Mouse (Mus musculus) limb, embryonic 14.5 days (tissue): ENCODE results near the gene Erp44. TPM values are rescaled to one million over a fixed set of nuclear protein-coding genes. Genes with fewer than 3 reads are reported as not detected.

Experiments used
- ATAC-seq: fragments of 200-750 bp; cut with Nextera tagmentation; 2 replicates; pipeline ENCODE4 v1.8.0; 2017; ENCODE audit warnings: low read depth, moderate number of reproducible peaks, moderate TSS enrichment; ENCODE audit not compliant: low FRiP score
- DNase-seq: peaks from one replicate; pipeline ENCODE4 v3.0.0-alpha.2; 2015; ENCODE audit warnings: low spot score
- H3K27ac ChIP-seq: fragments of 300-500 bp; sonication (generic); replicated peaks from 2 replicates; pipeline ENCODE4 v1.5.1; 2014; ENCODE audit warnings: low read depth, mild to moderate bottlenecking, low read length, moderate library complexity, mixed read lengths
- H3K27me3 ChIP-seq: fragments of 300-500 bp; sonication (generic); 2 replicates; pipeline ENCODE4 v1.6.1; 2014; ENCODE audit warnings: low read length, mixed read lengths; ENCODE audit not compliant: control insufficient read depth, insufficient read depth
- H3K36me3 ChIP-seq: fragments of 300-500 bp; sonication (generic); 2 replicates; pipeline ENCODE4 v1.6.1; 2014; ENCODE audit warnings: mild to moderate bottlenecking, low read length, moderate library complexity, mixed read lengths; ENCODE audit not compliant: control insufficient read depth, insufficient read depth
- H3K4me1 ChIP-seq: fragments of 300-500 bp; sonication (generic); 2 replicates; pipeline ENCODE4 v1.6.1; 2014; ENCODE audit warnings: antibody characterized with exemption, low read length, mixed read lengths; ENCODE audit not compliant: control insufficient read depth, insufficient read depth
- H3K4me2 ChIP-seq: fragments of 300-500 bp; sonication (generic); replicated peaks from 2 replicates; pipeline ENCODE4 v1.6.1; 2014; ENCODE audit warnings: low read depth, mild to moderate bottlenecking, low read length, moderate library complexity; ENCODE audit not compliant: severe bottlenecking
- H3K4me3 ChIP-seq: fragments of 300-500 bp; sonication (generic); replicated peaks from 2 replicates; pipeline ENCODE4 v1.5.1; 2014; ENCODE audit warnings: low read length
- H3K9ac ChIP-seq: fragments of 300-500 bp; sonication (generic); 2 replicates; pipeline ENCODE4 v1.6.1; 2014; ENCODE audit warnings: mild to moderate bottlenecking, low read depth, low read length, moderate library complexity; ENCODE audit not compliant: severe bottlenecking
- H3K9me3 ChIP-seq: fragments of 300-500 bp; sonication (generic); 2 replicates; pipeline ENCODE4 v1.6.1; 2016; ENCODE audit warnings: low read length; ENCODE audit not compliant: control insufficient read depth
- POLR2A ChIP-seq: fragments of 200-500 bp; IDR thresholded peaks from 2 replicates; pipeline ENCODE4 v1.8.0; 2012; ENCODE audit warnings: inconsistent platforms, mild to moderate bottlenecking, moderate library complexity, borderline replicate concordance; ENCODE audit not compliant: insufficient read depth, insufficient read length; ENCODE audit errors: extremely low read depth
- WGBS: fragments of 180-500 bp; shearing (Covaris S2); extraction: QIAGEN DNeasy Blood & Tissue Kit; methylation state at CpG from one replicate; pipeline ENCODE4 v1.1.7; 2014; 5-methylcytosine and 5-hydroxymethylcytosine counted together
- polyA plus RNA-seq, 2 experiments: library from polyadenylated mRNA; depleted of rRNA in 1 of 2; stranded (reverse) in 1 of 2; unstranded in 1 of 2; fragments of >200 nt; fragmentation: Nextera tagmentation in 1 of 2; extraction: Ambion mirVana in 1 of 2; gene quantifications; 2 replicates each; pipeline versions ENCODE4 v1.2.1 to v1.2.3; 2012 to 2014

Gene Erp44
- polyA plus RNA-seq, 2 experiments = 44.9 to 84.6 TPM

DNA sequence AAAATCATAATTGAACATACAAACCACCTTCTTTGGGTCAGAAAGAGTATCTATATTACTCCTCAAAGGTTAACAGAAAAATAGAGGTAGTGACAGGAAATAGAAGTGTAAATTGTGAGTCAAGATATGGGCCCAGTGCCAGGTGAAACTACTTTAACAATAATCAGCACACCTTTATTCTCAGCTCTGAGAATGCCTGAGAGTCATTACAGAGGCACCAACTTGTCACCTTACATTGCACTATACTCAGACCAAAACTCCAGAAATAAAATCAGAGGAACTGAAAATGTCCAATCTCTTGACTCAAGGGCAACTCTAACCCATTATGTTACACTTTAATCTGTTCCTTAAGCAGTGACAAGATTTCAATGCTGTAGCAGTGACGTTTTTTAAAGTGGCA, 11.2 kb downstream of the Erp44 start:
- no peak overlapping the region for H3K27ac ChIP-seq

DNA sequence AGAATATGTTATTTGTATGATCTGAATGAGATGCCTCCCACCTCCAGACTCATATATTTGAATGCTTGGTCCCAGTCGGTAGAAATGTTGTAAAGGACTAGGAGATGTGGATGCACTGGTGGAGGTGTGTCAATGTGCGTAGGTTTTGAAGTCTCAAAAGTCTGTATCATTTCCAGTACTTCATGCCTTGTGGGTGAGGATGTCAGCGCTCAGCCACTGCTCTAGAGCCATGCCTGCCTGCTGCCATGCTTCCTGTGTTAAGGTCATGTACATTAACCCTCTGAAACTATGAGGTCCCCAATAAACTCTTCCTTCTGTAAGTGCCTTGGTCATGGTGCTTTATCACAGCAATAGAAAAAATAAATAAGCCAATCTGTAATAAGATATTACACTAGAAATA, 11.7 kb downstream of the Erp44 start:
- no peak for TF ChIP-seq POLR2A
- Histone ChIP-seq H3K4me2 (no peak overlapping the region), H3K9me3 (no peaks in the 10 kb centered on the region), H3K27me3 (no peaks in the 10 kb centered on the region), H3K36me3 (no peaks in the 10 kb centered on the region), H3K9ac (no peak overlapping the region), H3K4me1 (no peaks in the 10 kb centered on the region), H3K27ac (no peak overlapping the region), H3K4me3 (no peak overlapping the region)
- no peak for ATAC-seq
- no peak for DNase-seq
- WGBS = 82% methylated on average over 3 of the region's 3 CpGs

More for the DNA sequence above, 11.2 kb downstream of the Erp44 start:
- no peak for TF ChIP-seq POLR2A
- H3K36me3 ChIP-seq = no peaks in the 10 kb centered on the region
- WGBS = 88% methylated on average over 1 of the region's 1 CpGs
- H3K4me1 ChIP-seq = no peaks in the 10 kb centered on the region
- no peaks in the 10 kb centered on the region for H3K27me3 ChIP-seq
- no peak overlapping the region for H3K4me3 ChIP-seq
- H3K9ac ChIP-seq = no peak overlapping the region
- no peak overlapping the region for H3K4me2 ChIP-seq
- H3K9me3 ChIP-seq = no peaks in the 10 kb centered on the region
- ATAC-seq = no peak
- DNase-seq = no peak

DNA sequence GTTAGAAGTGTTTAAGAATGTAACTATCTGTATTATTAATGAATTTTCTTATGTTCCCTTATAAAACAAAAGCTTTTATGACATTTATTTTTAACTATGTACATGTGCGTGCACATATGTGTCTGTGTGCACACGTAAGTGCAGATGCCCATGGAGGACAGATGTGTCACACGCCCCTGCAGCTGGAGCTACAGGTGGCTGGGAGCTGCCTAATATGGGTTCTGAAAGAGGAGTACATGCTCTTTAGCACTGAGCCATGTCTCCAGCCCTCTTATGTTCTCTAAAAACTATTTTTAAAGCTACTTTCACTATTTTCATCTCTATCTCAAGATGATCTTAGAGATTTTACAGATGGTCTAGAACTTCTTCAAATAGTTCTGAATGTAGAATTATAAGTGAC, 21.3 kb downstream of the Erp44 start:
- Histone ChIP-seq H3K9ac (no peak overlapping the region), H3K4me1 (no peaks in the 10 kb centered on the region), H3K9me3 (no peaks in the 10 kb centered on the region), H3K27ac (no peak overlapping the region), H3K36me3 (no peaks in the 10 kb centered on the region), H3K4me2 (no peak overlapping the region), H3K27me3 (no peaks in the 10 kb centered on the region), H3K4me3 (no peak overlapping the region)
- DNase-seq = no peak
- ATAC-seq = no peak
- WGBS = 80% methylated on average over 3 of the region's 3 CpGs
- no peak for TF ChIP-seq POLR2A

DNA sequence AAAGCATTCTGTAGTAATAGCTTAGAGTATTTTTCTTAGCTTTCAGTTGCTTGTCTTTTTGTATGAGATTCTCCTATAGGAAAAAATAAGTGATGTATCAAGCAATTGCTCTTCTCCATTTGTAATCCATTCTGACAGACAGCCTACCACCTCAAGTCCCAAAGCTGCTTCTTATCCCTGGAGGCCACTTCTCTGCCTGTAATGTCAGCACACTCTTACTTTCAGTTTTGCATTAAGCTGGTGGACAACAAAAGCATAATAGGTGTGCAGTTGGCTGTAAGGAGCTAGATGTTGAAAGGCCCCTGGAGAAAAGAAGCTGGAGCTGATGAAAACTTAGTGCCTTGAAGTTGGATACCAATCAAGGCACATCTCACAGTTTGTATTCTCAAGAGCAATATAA, 26.1 kb downstream of the Erp44 start:
- ATAC-seq (no peak), DNase-seq (no peak)
- H3K27me3 ChIP-seq = no peaks in the 10 kb centered on the region
- no peak for TF ChIP-seq POLR2A
- no peaks in the 10 kb centered on the region for H3K9me3 ChIP-seq
- H3K9ac ChIP-seq = no peak overlapping the region
- H3K4me2 ChIP-seq = no peak overlapping the region
- no peaks in the 10 kb centered on the region for H3K36me3 ChIP-seq
- no peak overlapping the region for H3K27ac ChIP-seq
- no peaks in the 10 kb centered on the region for H3K4me1 ChIP-seq
- no peak overlapping the region for H3K4me3 ChIP-seq

DNA sequence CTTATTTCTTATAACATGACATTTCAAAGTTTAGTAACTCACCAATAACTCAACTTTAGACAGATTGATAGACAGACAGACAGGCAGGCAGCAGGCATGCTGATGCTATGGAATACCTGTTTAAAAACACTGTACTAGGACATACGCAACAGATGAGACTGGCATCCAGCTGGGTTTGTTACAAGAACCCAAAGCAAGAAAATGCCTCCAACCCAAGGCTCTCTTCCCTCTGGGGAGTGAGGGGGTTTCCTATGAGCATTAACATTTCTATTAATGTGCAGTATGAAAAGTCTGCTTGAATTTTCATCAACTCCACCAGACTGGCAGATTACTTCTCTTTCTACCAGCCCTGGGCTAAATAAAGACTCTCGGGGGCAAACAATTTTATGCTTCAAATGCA, 35.1 kb downstream of the Erp44 start:
- TF ChIP-seq POLR2A = no peak
- Histone ChIP-seq H3K36me3 (peaks cover 5% of the 10 kb centered on the region; the same call in 1 of the 2 replicates), H3K4me3 (no peak overlapping the region), H3K9me3 (no peaks in the 10 kb centered on the region), H3K4me2 (no peak overlapping the region), H3K27me3 (no peaks in the 10 kb centered on the region), H3K4me1 (no peaks in the 10 kb centered on the region), H3K9ac (no peak overlapping the region), H3K27ac (no peak overlapping the region)
- DNase-seq = no peak
- no peak for ATAC-seq
- WGBS = 84% methylated on average over 2 of the region's 2 CpGs

DNA sequence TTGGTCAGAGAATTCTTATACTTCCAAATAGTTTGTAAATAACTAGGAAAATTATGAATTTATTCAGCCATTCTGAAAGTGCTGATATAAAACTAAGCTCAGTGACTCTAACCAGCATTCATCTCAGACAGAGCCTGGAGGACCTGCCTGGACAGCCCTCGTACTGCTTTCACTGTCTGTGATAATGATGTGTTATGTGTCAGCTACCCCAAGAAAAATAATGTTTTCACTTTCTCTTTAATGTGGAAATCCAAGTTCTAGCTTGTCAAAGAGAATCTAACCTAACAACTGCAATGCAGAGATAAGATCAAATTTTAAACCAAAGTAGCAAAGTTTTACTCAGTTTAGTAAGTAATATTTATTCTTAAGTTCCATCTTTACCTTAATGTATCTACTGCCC, 35.6 kb downstream of the Erp44 start:
- ATAC-seq = no peak
- H3K4me3 ChIP-seq = no peak overlapping the region
- H3K27me3 ChIP-seq = no peaks in the 10 kb centered on the region
- H3K36me3 ChIP-seq = peaks cover 5% of the 10 kb centered on the region; the same call in 1 of the 2 replicates
- H3K4me1 ChIP-seq = no peaks in the 10 kb centered on the region
- no peak overlapping the region for H3K4me2 ChIP-seq
- H3K27ac ChIP-seq = no peak overlapping the region
- DNase-seq = no peak
- H3K9me3 ChIP-seq = no peaks in the 10 kb centered on the region
- TF ChIP-seq POLR2A = no peak
- 72% methylated on average over 1 of the region's 1 CpGs for WGBS
- H3K9ac ChIP-seq = no peak overlapping the region
